Comparison of ENCODE assay signal across 8 mouse cellular contexts in genomic region chr2:73561665-73562063, GRCm38 (mm10). TPM values are rescaled to one million over a fixed set of nuclear protein-coding genes. Genes with fewer than 3 reads are reported as not detected.
A peak's percentile ranks its signal among the peaks of the same experiment; 100 is the strongest.
DNase-seq lines count a peak whose midpoint lies in the region; ATAC-seq lines count a peak whose summit lies in the region.

No protein-coding gene starts in this region.

- H3K36me3 ChIP-seq in intestine, embryonic 14.5 days (ENCODE audit: control insufficient read depth, insufficient read depth, low read length), result no peaks in the 10 kb centered on the region
- H3K36me3 ChIP-seq in stomach, embryonic 16.5 days (ENCODE audit: control insufficient read depth, insufficient read depth, low read length), result no peaks in the 10 kb centered on the region

- H3K4me2 ChIP-seq in intestine, embryonic 14.5 days (ENCODE audit: low read length), result peak overlapping the region; percentile 74
- peak overlapping the region; percentile 82 for H3K4me2 ChIP-seq in stomach, embryonic 16.5 days (ENCODE audit: low read depth, low read length)

- 0 out of 2 replicates have a peak, but pooled peaks have one; percentile 46 for ATAC-seq in erythroblast, adult 5-6 weeks (replicated peaks; ENCODE audit: low FRiP score, poor library complexity, severe bottlenecking)
- ATAC-seq in intestine, embryonic 14.5 days (replicated peaks; ENCODE audit: low FRiP score, low TSS enrichment, low read depth), result peak; percentile 69; the same call in 1 of the 2 replicates
- ATAC-seq in megakaryocyte, adult 5-6 weeks (ENCODE audit: poor library complexity, severe bottlenecking), result peak; percentile 85
- peak; percentile 44; the same call in 1 of the 2 replicates for ATAC-seq in stomach, embryonic 16.5 days (ENCODE audit: insufficient read depth, low FRiP score)

- DNase-seq in kidney, adult 9 months, result peak; percentile 22
- DNase-seq in kidney, adult 18-20 months, result no peak
- DNase-seq in MEL-GATA-1-ER (ENCODE audit: extremely low read depth, low read depth), result peak; percentile 72
- DNase-seq in intestine, embryonic 14.5 days (ENCODE audit: low spot score), result peak; percentile 68
- DNase-seq in right cerebral cortex, postnatal 36 days (ENCODE audit: low spot score in 2 of 2), result no peak

- H3K9me3 ChIP-seq in intestine, embryonic 14.5 days (ENCODE audit: control insufficient read depth, low read length), result no peaks in the 10 kb centered on the region
- H3K9me3 ChIP-seq in stomach, embryonic 16.5 days (replicated peaks; ENCODE audit: control insufficient read depth, low read length), result no peaks in the 10 kb centered on the region

- WGBS in intestine, embryonic 14.5 days, result 9% methylated on average over 8 of the region's 8 CpGs
- WGBS in stomach, embryonic 16.5 days, result 9% methylated on average over 8 of the region's 8 CpGs

- H3K4me3 ChIP-seq in intestine, embryonic 14.5 days (ENCODE audit: low read depth, low read length), result peak overlapping the region; percentile 38
- H3K4me3 ChIP-seq in stomach, embryonic 16.5 days (replicated peaks; ENCODE audit: low read length), result peak overlapping the region; percentile 42; the same call in 1 of the 2 replicates

- no peaks in the 10 kb centered on the region for H3K27me3 ChIP-seq in intestine, embryonic 14.5 days (replicated peaks; ENCODE audit: control insufficient read depth, insufficient read depth, low read length)
- no peaks in the 10 kb centered on the region for H3K27me3 ChIP-seq in stomach, embryonic 16.5 days (ENCODE audit: control insufficient read depth, insufficient read depth, low read length)

- no peaks in the 10 kb centered on the region; the same call in 1 of the 2 replicates for H3K4me1 ChIP-seq in intestine, embryonic 14.5 days (replicated peaks; ENCODE audit: control insufficient read depth, insufficient read depth, low read length)
- H3K4me1 ChIP-seq in stomach, embryonic 16.5 days (ENCODE audit: control insufficient read depth, insufficient read depth, low read length), result peaks cover 9% of the 10 kb centered on the region

- H3K27ac ChIP-seq in intestine, embryonic 14.5 days (ENCODE audit: low read depth), result no peak overlapping the region
- no peak overlapping the region for H3K27ac ChIP-seq in stomach, embryonic 16.5 days (ENCODE audit: low read length)

- no peak overlapping the region for H3K9ac ChIP-seq in intestine, embryonic 14.5 days (ENCODE audit: low read length)
- H3K9ac ChIP-seq in stomach, embryonic 16.5 days (ENCODE audit: low read length), result no peak overlapping the region

RNA-seq across cellular contexts. Expression of gene Chrna1, which starts 18.5 kb away (rescaled TPM):
- 0.38 and 0.84 TPM in 2 replicates for total RNA-seq in erythroblast, adult 5-6 weeks (2015; ENCODE audit: low replicate concordance)
- 0.17 and 1.3 TPM in 2 replicates for total RNA-seq in erythroblast, adult 5-6 weeks (2017; ENCODE audit: low replicate concordance)
- polyA plus RNA-seq in intestine, embryonic 14.5 days (2014; fragmentation: Nextera tagmentation; extraction: Ambion mirVana), result 0.08 and 0.20 TPM in 2 replicates
- total RNA-seq in megakaryocyte, adult 5-6 weeks (2015), result 0.09 TPM in 1 of 2 replicates, not detected in the other
- total RNA-seq in megakaryocyte, adult 5-6 weeks (2017), result not detected in 2 replicates
- 0.16 and 1.7 TPM in 2 replicates for polyA plus RNA-seq in stomach, embryonic 16.5 days (2015; fragmentation: Nextera tagmentation; extraction: Ambion mirVana)

RNA-seq across cellular contexts. Expression of gene Wipf1, which starts 32.1 kb away (rescaled TPM):
- 17.3 and 23.6 TPM in 2 replicates for total RNA-seq in erythroblast, adult 5-6 weeks (2015; ENCODE audit: low replicate concordance)
- total RNA-seq in erythroblast, adult 5-6 weeks (2017; ENCODE audit: low replicate concordance), result 4.5 and 4.7 TPM in 2 replicates
- 13.6 and 14.4 TPM in 2 replicates for polyA plus RNA-seq in intestine, embryonic 14.5 days (2014; fragmentation: Nextera tagmentation; extraction: Ambion mirVana)
- 123 and 139 TPM in 2 replicates for total RNA-seq in megakaryocyte, adult 5-6 weeks (2015)
- total RNA-seq in megakaryocyte, adult 5-6 weeks (2017), result 37.4 and 55.2 TPM in 2 replicates
- 5.6 and 7.0 TPM in 2 replicates for polyA plus RNA-seq in stomach, embryonic 16.5 days (2015; fragmentation: Nextera tagmentation; extraction: Ambion mirVana)

Comparison
In these comparisons a context has a peak if more than half of its experiments do, and no peak if none do; other contexts are left out.
1. DNase-seq: peak in kidney, adult 9 months (single experiment), MEL-GATA-1-ER (single experiment) and intestine, embryonic 14.5 days (single experiment); none in kidney, adult 18-20 months (single experiment) and right cerebral cortex, postnatal 36 days (0 of 2).
2. Peak in every context shown above with its lines, with median percentiles within 50 percentile points of each other: ATAC-seq.